Mouse (Mus musculus) ES-E14 (cell line): ENCODE results near the gene Bglap3.

Source experiments
- CHD2 ChIP-seq: IDR thresholded peaks from 2 replicates; pipeline ENCODE4 v1.6.1; 2014; ENCODE audit warnings: mild to moderate bottlenecking, low read depth, low read length, inconsistent platforms
- MAFK ChIP-seq: IDR thresholded peaks from 2 replicates; pipeline ENCODE4 v1.6.1; 2014; ENCODE audit warnings: mild to moderate bottlenecking, low read depth, low read length, inconsistent platforms; ENCODE audit not compliant: insufficient read depth
- ZC3H11A ChIP-seq: IDR thresholded peaks from 2 replicates; pipeline ENCODE4 v1.6.1; 2012; ENCODE audit warnings: low read depth, mild to moderate bottlenecking, inconsistent platforms, low read length, borderline replicate concordance
- ZNF384 ChIP-seq: IDR thresholded peaks from 2 replicates; pipeline ENCODE4 v1.6.1; 2012; ENCODE audit warnings: low read depth, low read length, inconsistent platforms

DNA sequence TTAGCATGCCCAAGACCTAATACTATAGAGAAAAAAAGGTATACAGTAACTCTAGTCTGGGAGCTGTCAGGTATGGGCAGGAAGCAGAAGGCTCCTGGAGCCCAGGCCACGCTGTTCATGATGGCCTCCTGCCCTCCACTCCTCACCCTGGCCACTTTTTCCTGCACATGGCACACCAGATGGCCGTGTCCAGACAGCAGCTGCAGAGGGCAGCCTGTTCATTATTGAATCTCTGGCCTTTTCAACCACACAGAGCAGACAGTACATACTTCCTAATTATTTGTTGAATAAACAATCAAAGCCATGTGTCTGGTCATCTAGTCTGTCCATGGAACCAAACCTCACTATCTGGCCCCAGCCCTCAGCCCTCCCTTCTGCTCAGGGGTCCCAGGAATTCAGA, 26.1 kb upstream of the Bglap3 start:
- TF ChIP-seq ZNF384 (no peak), CHD2 (no peak), ZC3H11A (no peak), MAFK (no peak)
